Mouse (Mus musculus) neural tube, embryonic 14.5 days (tissue): ENCODE data around the gene Anapc15. TPM values are rescaled to one million over a fixed set of nuclear protein-coding genes. Genes with fewer than 3 reads are reported as not detected.

Source experiments
- ATAC-seq: fragments of 200-750 bp; cut with Nextera tagmentation; 2 replicates; pipeline ENCODE4 v1.8.0; 2017; ENCODE audit warnings: low read depth, mild to moderate bottlenecking, moderate TSS enrichment, moderate library complexity
- H3K27ac ChIP-seq: fragments of 300-500 bp; sonication (generic); 2 replicates; pipeline ENCODE4 v1.5.1; 2014; ENCODE audit warnings: low read depth, mild to moderate bottlenecking, control low read depth, low read length, moderate library complexity, mixed read lengths
- H3K27me3 ChIP-seq: fragments of 300-500 bp; sonication (generic); 2 replicates; pipeline ENCODE4 v1.6.1; 2014; ENCODE audit warnings: low read length; ENCODE audit not compliant: control insufficient read depth, insufficient read depth
- H3K36me3 ChIP-seq: fragments of 300-500 bp; sonication (generic); 2 replicates; pipeline ENCODE4 v1.6.1; 2014; ENCODE audit warnings: low read length, mixed read lengths; ENCODE audit not compliant: control insufficient read depth, insufficient read depth
- H3K4me1 ChIP-seq: fragments of 300-500 bp; sonication (generic); 2 replicates; pipeline ENCODE4 v1.6.1; 2014; ENCODE audit warnings: low read length; ENCODE audit not compliant: control insufficient read depth, insufficient read depth
- H3K4me2 ChIP-seq: fragments of 300-500 bp; sonication (generic); 2 replicates; pipeline ENCODE4 v1.6.1; 2014; ENCODE audit warnings: mild to moderate bottlenecking, low read depth, low read length, control low read depth
- H3K4me3 ChIP-seq: fragments of 300-500 bp; sonication (generic); 2 replicates; pipeline ENCODE4 v1.5.1; 2014; ENCODE audit warnings: low read depth, low read length, control low read depth, mixed read lengths
- H3K9ac ChIP-seq: fragments of 300-500 bp; sonication (generic); replicated peaks from 2 replicates; pipeline ENCODE4 v1.6.1; 2014; ENCODE audit warnings: low read depth, mild to moderate bottlenecking, control low read depth, low read length, mixed read lengths
- H3K9me3 ChIP-seq: fragments of 300-500 bp; sonication (generic); 2 replicates; pipeline ENCODE4 v1.6.1; 2016; ENCODE audit warnings: low read length; ENCODE audit not compliant: control insufficient read depth
- WGBS: fragments of 180-500 bp; shearing (Covaris S2); extraction: QIAGEN DNeasy Blood & Tissue Kit; methylation state at CpG from one replicate; pipeline ENCODE4 v1.1.7; 2014; 5-methylcytosine and 5-hydroxymethylcytosine counted together
- polyA plus RNA-seq: library from polyadenylated mRNA; unstranded; fragments of >200 nt; fragmentation: Nextera tagmentation; extraction: Ambion mirVana; gene quantifications from 2 replicates; pipeline ENCODE4 v1.2.1, GENCODE M21; 2014

Anapc15 gene
- polyA plus RNA-seq, 1 experiment from 2014 or later: 77.4 TPM

DNA sequence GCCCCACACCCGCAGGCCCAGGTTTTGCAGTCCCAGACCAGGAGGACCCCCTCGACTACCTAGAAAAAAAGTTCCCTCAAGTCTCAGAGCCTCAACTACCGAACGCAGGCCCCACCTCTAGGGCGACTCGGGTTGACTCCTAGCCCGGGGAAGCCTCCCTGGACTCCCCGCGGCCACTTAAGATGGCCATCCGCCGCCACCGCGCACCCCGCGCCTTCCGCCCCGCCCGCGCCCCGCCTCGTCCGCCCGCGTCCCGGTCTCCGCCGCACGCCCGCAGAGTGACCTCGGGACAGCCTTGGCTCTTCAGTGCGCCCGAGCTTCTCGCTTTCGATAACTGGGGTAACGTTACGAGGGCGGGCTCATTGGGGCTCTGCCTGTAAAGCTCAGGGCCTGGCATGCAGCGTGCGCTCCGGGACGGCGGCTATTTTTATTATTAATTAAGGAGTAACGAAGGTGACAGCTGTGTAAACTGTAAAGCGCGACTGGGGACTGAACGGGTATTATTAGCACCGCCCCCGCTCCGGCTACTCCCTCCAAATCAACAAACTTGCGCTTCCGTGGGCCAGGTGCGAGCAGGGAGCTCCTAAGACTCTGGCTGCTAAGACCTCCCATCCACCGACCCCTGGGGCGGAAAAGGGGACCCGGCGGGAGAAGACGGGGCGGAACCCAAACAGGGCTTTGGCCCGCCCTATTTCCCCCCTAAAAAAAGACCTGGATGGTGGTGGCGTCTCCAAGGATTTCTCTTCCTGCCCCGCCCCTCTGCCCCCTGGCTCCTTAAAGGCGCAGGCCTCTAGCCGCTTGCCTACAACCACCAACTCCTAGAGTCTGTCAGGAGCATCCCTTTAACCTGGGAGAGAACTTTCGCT is 25.7 kb upstream of the Anapc15 start, which contains the start of gene Inppl1:
TSS of gene Inppl1 (minus strand) at position 624 of the 866 bp plus-strand sequence.
- Histone ChIP-seq H3K27me3 (peaks cover 3% of the 10 kb centered on the region; the same call in 1 of the 2 replicates), H3K4me2 (peak within 1 kb of the TSS; percentile 81), H3K9ac (peak within 1 kb of the TSS; percentile 64), H3K4me1 (peaks cover 21% of the 10 kb centered on the region), H3K9me3 (no peaks in the 10 kb centered on the region), H3K27ac (peak within 1 kb of the TSS; percentile 80), H3K4me3 (peak within 1 kb of the TSS; percentile 63), H3K36me3 (no peaks in the 10 kb centered on the region)
- under 1% methylated on average over 64 of the region's 64 CpGs for WGBS
- ATAC-seq: peak; percentile 79

DNA sequence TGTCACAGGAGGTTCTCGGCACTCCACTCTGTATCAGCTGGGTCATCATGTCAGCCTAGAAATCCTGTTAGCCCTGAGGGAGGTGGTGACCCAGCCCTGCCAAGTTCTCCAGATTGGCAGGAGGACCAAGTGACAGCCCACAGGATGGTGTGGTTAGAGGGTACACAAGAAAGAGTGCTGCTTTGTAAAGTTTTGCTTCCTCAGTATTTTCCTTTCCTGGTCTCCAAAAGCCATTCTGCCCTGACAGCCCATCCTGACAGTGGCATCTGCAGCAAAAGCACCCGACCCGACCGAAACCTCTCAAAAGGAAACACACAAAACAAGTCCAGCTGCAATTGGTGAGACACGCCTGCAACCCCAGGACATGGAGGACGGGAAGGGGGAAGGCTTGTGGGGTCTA is 19.3 kb upstream of the Anapc15 start:
- WGBS: 79% methylated on average over 6 of the region's 6 CpGs
- Histone ChIP-seq H3K4me2 (no peak overlapping the region), H3K27me3 (no peaks in the 10 kb centered on the region), H3K4me1 (no peaks in the 10 kb centered on the region), H3K36me3 (no peaks in the 10 kb centered on the region), H3K27ac (no peak overlapping the region), H3K9me3 (no peaks in the 10 kb centered on the region), H3K9ac (no peak overlapping the region), H3K4me3 (no peak overlapping the region)
- ATAC-seq: no peak

DNA sequence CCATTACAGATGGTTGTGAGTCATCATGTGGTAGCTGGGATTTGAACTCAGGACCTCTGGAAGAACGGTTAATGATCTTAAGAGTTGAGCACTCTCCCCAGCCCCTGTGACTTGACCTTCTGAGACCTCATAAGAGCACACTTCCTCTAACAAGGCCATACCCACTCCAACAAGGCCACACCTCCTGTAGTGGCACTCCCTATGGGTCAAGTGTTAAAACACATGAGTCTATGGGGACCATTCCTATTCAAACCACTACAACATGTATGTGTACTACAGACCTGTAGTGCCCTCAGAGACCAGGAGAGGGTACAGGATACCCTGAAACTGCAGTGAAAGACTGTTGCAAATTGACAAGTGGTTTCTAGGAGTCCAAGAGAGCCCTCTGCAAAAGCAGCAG is 15.6 kb upstream of the Anapc15 start:
- Histone ChIP-seq H3K4me2 (no peak overlapping the region), H3K27ac (no peak overlapping the region), H3K9me3 (no peaks in the 10 kb centered on the region), H3K4me1 (no peaks in the 10 kb centered on the region), H3K27me3 (no peaks in the 10 kb centered on the region), H3K9ac (no peak overlapping the region), H3K36me3 (no peaks in the 10 kb centered on the region), H3K4me3 (no peak overlapping the region)
- no peak for ATAC-seq
- WGBS: 93% methylated on average over 1 of the region's 1 CpGs

DNA sequence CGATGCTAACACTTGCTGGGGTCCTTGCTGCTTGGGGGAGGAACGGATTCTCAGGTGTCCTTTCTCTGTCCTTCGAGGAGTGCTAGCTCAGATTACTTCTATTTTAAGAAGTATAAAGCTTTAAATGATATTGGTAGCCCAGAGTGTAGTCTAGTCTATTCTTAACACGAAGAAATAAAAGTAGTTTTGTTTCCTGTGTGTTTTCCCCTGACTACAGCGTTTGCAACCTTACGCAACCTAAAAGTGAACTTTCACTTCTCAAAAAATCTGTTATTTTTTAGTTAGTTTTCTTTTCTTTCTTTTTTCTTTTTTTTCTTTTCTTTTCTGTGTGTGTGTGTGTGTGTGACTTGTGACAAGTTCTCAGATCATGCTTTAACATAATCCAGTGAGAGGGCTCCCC is 11.8 kb upstream of the Anapc15 start:
- no peak for ATAC-seq
- no peak overlapping the region for H3K27ac ChIP-seq
- no peak overlapping the region for H3K4me2 ChIP-seq
- H3K4me3 ChIP-seq: no peak overlapping the region
- H3K27me3 ChIP-seq: no peaks in the 10 kb centered on the region
- no peak overlapping the region for H3K9ac ChIP-seq
- H3K4me1 ChIP-seq: no peaks in the 10 kb centered on the region
- H3K36me3 ChIP-seq: no peaks in the 10 kb centered on the region
- 85% methylated on average over 6 of the region's 6 CpGs for WGBS
- no peaks in the 10 kb centered on the region for H3K9me3 ChIP-seq

DNA sequence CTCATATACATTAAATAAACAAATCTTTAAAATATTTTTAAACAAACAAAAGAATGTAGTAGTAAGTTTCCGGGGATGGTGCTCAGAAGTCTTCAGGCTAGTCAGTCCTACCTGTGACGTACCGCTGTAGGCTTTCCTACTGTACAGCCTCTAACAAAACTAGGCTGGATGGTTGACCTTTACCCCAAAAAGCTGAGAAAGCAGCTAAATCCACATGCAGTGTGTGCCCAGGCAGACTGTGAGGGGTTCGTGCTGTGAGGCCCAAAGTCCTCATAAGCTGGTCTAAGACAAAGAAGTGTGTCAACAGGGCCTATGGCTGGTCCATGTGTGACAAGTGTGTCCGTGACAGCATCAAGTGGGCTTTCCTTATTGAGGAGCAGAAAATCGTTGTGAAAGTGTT is 10.7 kb upstream of the Anapc15 start:
- no peaks in the 10 kb centered on the region for H3K36me3 ChIP-seq
- H3K4me3 ChIP-seq: no peak overlapping the region
- WGBS: 83% methylated on average over 6 of the region's 6 CpGs
- H3K27ac ChIP-seq: no peak overlapping the region
- no peak overlapping the region for H3K4me2 ChIP-seq
- no peaks in the 10 kb centered on the region for H3K9me3 ChIP-seq
- H3K4me1 ChIP-seq: no peaks in the 10 kb centered on the region
- no peak overlapping the region for H3K9ac ChIP-seq
- H3K27me3 ChIP-seq: no peaks in the 10 kb centered on the region
- ATAC-seq: no peak

DNA sequence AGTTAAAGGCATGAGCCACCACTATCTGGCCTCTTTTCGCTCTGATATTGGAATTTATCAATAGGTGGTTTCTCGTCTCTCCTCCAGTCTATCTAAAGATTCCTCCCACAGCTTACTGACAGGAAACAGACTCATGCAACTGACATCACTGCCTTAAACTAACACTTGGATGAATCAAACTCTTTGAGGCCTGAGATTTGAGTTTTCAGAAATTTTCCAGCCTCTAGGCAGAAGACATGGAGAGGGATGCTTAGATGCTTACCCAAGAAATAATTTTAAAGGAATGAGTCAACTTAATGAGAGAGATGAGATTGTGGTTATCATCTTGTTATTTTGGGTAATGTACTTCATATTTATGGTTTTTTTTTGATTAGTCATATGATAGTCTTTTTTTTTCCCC is 9.7 kb upstream of the Anapc15 start:
- Histone ChIP-seq H3K4me3 (no peak overlapping the region), H3K9me3 (no peaks in the 10 kb centered on the region), H3K27ac (no peak overlapping the region), H3K9ac (no peak overlapping the region), H3K27me3 (no peaks in the 10 kb centered on the region), H3K4me1 (no peaks in the 10 kb centered on the region), H3K4me2 (no peak overlapping the region), H3K36me3 (no peaks in the 10 kb centered on the region)
- WGBS: 90% methylated on average over 2 of the region's 2 CpGs
- ATAC-seq: no peak

DNA sequence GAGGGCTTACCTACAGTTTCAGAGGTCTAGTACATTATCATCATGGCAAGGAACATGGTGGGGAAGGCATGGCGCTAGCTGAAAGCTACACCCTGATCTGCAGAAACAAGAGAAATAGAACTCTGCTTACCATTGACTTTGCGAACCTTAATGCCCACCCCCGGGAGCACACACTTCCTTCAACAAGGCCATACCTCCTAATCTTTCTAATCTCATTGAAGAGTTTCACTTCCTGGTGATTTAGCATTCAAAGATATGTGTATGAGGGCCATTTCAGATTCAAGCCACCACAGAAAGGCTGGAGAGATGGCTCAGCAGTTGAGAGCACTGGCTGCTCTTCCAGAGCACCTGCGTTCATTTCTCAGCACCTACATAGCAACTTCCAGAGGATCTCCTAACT is 6.4 kb upstream of the Anapc15 start, which contains the start of gene Folr2:
TSS of gene Folr2 (minus strand) at position 101 of the 400 bp plus-strand sequence.
- no peaks in the 10 kb centered on the region for H3K9me3 ChIP-seq
- H3K36me3 ChIP-seq: no peaks in the 10 kb centered on the region
- ATAC-seq: no peak
- no peak within 1 kb of the TSS for H3K27ac ChIP-seq
- H3K27me3 ChIP-seq: no peaks in the 10 kb centered on the region
- no peak within 1 kb of the TSS for H3K4me3 ChIP-seq
- no peaks in the 10 kb centered on the region for H3K4me1 ChIP-seq
- H3K9ac ChIP-seq: no peak within 1 kb of the TSS
- H3K4me2 ChIP-seq: no peak within 1 kb of the TSS
- 93% methylated on average over 4 of the region's 4 CpGs for WGBS

DNA sequence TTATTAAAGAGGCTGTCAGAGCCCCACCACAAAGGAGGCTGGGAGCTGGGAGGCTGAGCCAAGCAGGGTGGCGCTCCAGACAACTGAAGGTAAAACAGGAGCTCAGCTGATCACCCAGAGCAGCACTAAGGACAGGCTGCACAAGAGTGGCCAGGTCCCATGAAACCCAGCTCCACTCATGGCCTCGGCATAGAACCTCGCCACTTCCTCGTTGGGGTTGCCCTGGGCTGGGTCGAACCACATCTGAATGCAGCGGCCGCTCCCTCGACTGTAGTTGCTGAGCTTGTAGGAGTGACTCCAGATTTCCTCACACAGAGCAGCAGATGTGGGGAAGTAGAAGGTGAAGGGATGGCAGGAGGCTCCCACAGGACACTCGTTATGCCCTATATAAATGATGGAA is 5.2 kb upstream of the Anapc15 start:
- no peak for ATAC-seq
- no peak overlapping the region for H3K27ac ChIP-seq
- H3K27me3 ChIP-seq: no peaks in the 10 kb centered on the region
- H3K4me1 ChIP-seq: no peaks in the 10 kb centered on the region
- no peak overlapping the region for H3K4me3 ChIP-seq
- WGBS: 81% methylated on average over 9 of the region's 9 CpGs
- no peaks in the 10 kb centered on the region for H3K9me3 ChIP-seq
- H3K36me3 ChIP-seq: no peaks in the 10 kb centered on the region
- H3K4me2 ChIP-seq: no peak overlapping the region
- H3K9ac ChIP-seq: no peak overlapping the region

DNA sequence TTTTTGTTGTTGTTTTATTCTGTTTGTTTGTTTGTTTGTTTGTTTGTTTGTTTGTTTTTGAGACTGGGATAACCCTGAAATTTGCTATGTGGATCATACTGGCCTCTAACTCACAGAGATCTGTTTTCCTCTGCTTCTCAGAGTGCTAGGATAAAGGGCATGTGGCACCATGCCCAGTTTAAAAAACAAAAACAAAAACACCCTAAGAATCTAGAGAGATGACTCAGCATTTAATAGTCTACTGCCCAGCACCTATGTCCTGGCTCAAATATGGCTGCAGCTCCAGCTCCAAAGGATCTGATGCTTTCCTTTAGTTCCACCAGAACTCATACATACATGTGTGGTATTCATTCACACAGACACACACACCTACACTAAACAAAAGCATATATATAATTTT is 2.5 kb upstream of the Anapc15 start:
- no peaks in the 10 kb centered on the region for H3K27me3 ChIP-seq

More for the DNA sequence above, 2.5 kb upstream of the Anapc15 start:
- ATAC-seq: no peak
- Histone ChIP-seq H3K27ac (no peak overlapping the region), H3K9ac (no peak overlapping the region), H3K36me3 (no peaks in the 10 kb centered on the region), H3K4me3 (no peak overlapping the region), H3K9me3 (no peaks in the 10 kb centered on the region), H3K4me2 (no peak overlapping the region), H3K4me1 (no peaks in the 10 kb centered on the region)
